Mouse (Mus musculus) ES-Bruce4 (cell line): Measurements from ENCODE around the gene Cfap77.

Source experiments
- CTCF ChIP-seq: IDR thresholded peaks from one replicate; pipeline ENCODE4 v1.8.1; 2011; ENCODE audit warnings: low read depth, low read length
- EP300 ChIP-seq: IDR thresholded peaks from 2 replicates; pipeline ENCODE4 v1.6.1; 2011; ENCODE audit warnings: low read depth, low read length; ENCODE audit not compliant: insufficient read depth
- POLR2A ChIP-seq: IDR thresholded peaks from one replicate; pipeline ENCODE4 v1.8.1; 2011; ENCODE audit warnings: low read length; ENCODE audit not compliant: insufficient read depth

GRCm38 (mm10) chr2:28968278-28968677 lies 86.6 kb downstream of the Cfap77 start:
- TF ChIP-seq POLR2A = no peak
- no peak for TF ChIP-seq EP300
- TF ChIP-seq CTCF = no peak
